Mouse (Mus musculus) thymus, adult 2 months (tissue): ENCODE results near the gene Slc6a21.

Experiments
- CTCF ChIP-seq: fragments of 200-500 bp; IDR thresholded peaks from 2 replicates; pipeline ENCODE4 v1.5.1; 2012; ENCODE audit warnings: mild to moderate bottlenecking, control low read depth, low read length, moderate library complexity, borderline replicate concordance; ENCODE audit not compliant: control insufficient read depth, poor library complexity, insufficient read depth; ENCODE audit errors: extremely low read depth
- POLR2A ChIP-seq: fragments of 200-500 bp; IDR thresholded peaks from 2 replicates; pipeline ENCODE4 v1.6.1; 2012; ENCODE audit warnings: mild to moderate bottlenecking, low read length, control low read depth, moderate library complexity; ENCODE audit not compliant: control insufficient read depth, poor library complexity, insufficient read depth; ENCODE audit errors: extremely low read depth

DNA sequence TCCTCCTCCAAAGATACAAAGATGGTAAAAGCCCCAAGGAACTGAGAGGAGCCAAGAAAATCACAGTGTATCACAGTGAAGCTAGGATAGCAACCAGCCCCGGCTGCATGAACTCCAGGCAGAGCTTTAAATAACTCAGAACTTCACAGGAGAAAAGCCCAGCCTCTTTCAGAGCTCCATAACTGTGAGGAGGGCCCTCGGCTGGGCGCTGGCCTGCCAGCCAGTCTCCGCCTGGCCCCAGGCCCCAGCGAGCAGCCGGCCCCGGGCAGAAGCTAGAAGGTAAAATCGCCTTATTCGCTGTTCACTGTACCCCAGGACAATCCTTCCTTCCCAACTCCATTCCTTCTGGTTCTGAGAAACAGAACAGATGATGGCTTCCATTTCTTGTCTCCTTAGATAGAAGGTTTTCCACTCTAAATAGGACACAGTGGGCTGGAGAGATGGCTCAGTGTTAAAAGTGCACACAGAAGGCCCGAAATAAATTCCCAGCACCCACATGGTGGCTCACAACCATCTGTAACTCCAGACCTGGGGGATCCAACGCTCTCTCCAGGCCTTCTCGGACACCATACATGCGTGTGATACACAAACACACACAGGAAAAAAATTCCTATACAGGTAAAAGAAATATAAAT, 51.6 kb downstream of the Slc6a21 start:
- TF ChIP-seq CTCF (no peak), POLR2A (no peak)
